Mouse (Mus musculus) embryonic facial prominence, embryonic 11.5 days (tissue): ENCODE results near the gene Olfr1255. TPM values are rescaled to one million over a fixed set of nuclear protein-coding genes. Genes with fewer than 3 reads are reported as not detected.

Experiments used
- ATAC-seq: fragments of 200-750 bp; cut with Nextera tagmentation; replicated peaks from 2 replicates; pipeline ENCODE4 v1.8.0; 2017; ENCODE audit warnings: low read depth; ENCODE audit not compliant: insufficient number of reproducible peaks, low FRiP score, low TSS enrichment
- DNase-seq: peaks from one replicate; pipeline ENCODE4 v3.0.0-alpha.2; 2015; ENCODE audit warnings: low spot score
- H3K27ac ChIP-seq: fragments of 300-500 bp; sonication (generic); replicated peaks from 2 replicates; pipeline ENCODE4 v1.5.1; 2014; ENCODE audit warnings: mild to moderate bottlenecking, low read depth, low read length, control low read depth
- H3K27me3 ChIP-seq: fragments of 300-500 bp; sonication (generic); 2 replicates; pipeline ENCODE4 v1.6.1; 2014; ENCODE audit warnings: mild to moderate bottlenecking, low read length, moderate library complexity, mixed read lengths; ENCODE audit not compliant: control insufficient read depth, insufficient read depth
- H3K36me3 ChIP-seq: fragments of 300-500 bp; sonication (generic); replicated peaks from 2 replicates; pipeline ENCODE4 v1.6.1; 2014; ENCODE audit warnings: low read depth, mild to moderate bottlenecking, low read length, moderate library complexity, mixed read lengths; ENCODE audit not compliant: control insufficient read depth, insufficient read depth
- H3K4me1 ChIP-seq: fragments of 300-500 bp; sonication (generic); 2 replicates; pipeline ENCODE4 v1.6.1; 2014; ENCODE audit warnings: low read length, mixed read lengths; ENCODE audit not compliant: control insufficient read depth, insufficient read depth
- H3K4me2 ChIP-seq: fragments of 300-500 bp; sonication (generic); 2 replicates; pipeline ENCODE4 v1.6.1; 2014; ENCODE audit warnings: low read depth, mild to moderate bottlenecking, control low read depth, low read length, moderate library complexity
- H3K4me3 ChIP-seq: fragments of 300-500 bp; sonication (generic); 2 replicates; pipeline ENCODE4 v1.5.1; 2014; ENCODE audit warnings: low read depth, low read length, control low read depth
- H3K9ac ChIP-seq: fragments of 300-500 bp; sonication (generic); replicated peaks from 2 replicates; pipeline ENCODE4 v1.6.1; 2014; ENCODE audit warnings: mild to moderate bottlenecking, control low read depth, low read length
- H3K9me3 ChIP-seq: fragments of 300-500 bp; sonication (generic); replicated peaks from 2 replicates; pipeline ENCODE4 v1.6.1; 2016; ENCODE audit warnings: mild to moderate bottlenecking, low read length, inconsistent platforms, mixed read lengths; ENCODE audit not compliant: control insufficient read depth
- WGBS: fragments of 180-500 bp; shearing (Covaris S2); extraction: QIAGEN DNeasy Blood & Tissue Kit; methylation state at CpG from one replicate; pipeline ENCODE4 v1.1.7; 2014; 5-methylcytosine and 5-hydroxymethylcytosine counted together
- polyA plus RNA-seq: library from polyadenylated mRNA; unstranded; fragments of >200 nt; fragmentation: Nextera tagmentation; extraction: Ambion mirVana; gene quantifications from 2 replicates; pipeline ENCODE4 v1.2.1, GENCODE M21; 2014

Gene Olfr1255
- not detected in 2 replicates for polyA plus RNA-seq

DNA sequence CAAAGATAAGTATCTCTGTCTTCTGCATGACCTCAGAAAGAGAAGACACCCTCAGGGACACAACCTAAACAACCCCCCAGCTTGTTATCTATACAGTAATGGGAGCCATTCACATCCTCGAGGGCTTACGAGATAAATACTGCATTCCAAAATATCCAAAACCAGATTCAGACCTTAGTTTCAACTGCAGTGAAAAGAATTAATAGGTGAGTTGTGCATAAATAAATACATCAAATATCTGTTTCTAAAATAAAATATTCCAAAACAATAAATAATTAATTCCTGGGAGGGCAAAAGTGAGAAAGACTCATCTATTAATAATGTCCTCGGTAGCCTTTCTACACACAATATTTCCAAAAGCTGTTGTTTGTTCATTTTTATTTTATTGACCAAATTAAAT, at the start of gene Olfr1255:
Olfr1255 (plus strand) TSS at position 301 of the 400 bp plus-strand sequence.
- DNase-seq: no peak
- no peaks in the 10 kb centered on the region for H3K27me3 ChIP-seq
- H3K4me2 ChIP-seq: no peak within 1 kb of the TSS
- H3K27ac ChIP-seq: no peak within 1 kb of the TSS
- 72% methylated on average over 3 of the region's 3 CpGs for WGBS
- H3K9ac ChIP-seq: no peak within 1 kb of the TSS
- no peaks in the 10 kb centered on the region for H3K4me1 ChIP-seq
- H3K9me3 ChIP-seq: no peaks in the 10 kb centered on the region
- ATAC-seq: no peak
- H3K36me3 ChIP-seq: no peaks in the 10 kb centered on the region
- no peak within 1 kb of the TSS for H3K4me3 ChIP-seq

DNA sequence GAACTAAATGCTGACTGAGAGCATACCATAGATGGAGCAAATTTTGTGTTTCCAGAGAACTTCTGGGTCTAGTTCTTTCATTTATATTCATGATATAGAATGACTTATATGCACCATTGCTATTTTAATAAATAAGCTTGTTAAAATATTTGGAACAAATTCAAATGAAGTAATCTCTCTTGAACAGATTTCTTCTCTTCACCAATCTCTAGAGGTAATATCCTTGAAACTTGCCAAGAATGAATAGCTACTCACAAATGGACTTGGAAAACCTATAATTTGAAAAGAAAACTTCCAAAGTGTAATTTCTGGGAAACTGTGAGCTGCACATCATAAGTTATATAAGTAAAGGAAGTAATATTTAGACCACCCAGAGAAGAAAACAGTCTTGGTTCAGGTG, 18.3 kb upstream of the Olfr1255 start, which contains the start of gene Olfr1254:
Olfr1254 (minus strand) TSS at position 101 of the 400 bp plus-strand sequence.
- no peaks in the 10 kb centered on the region for H3K27me3 ChIP-seq
- H3K4me3 ChIP-seq: no peak within 1 kb of the TSS
- no peaks in the 10 kb centered on the region for H3K4me1 ChIP-seq
- DNase-seq (no peak), ATAC-seq (no peak)
- H3K36me3 ChIP-seq: no peaks in the 10 kb centered on the region
- H3K27ac ChIP-seq: no peak within 1 kb of the TSS
- H3K9ac ChIP-seq: no peak within 1 kb of the TSS
- no peak within 1 kb of the TSS for H3K4me2 ChIP-seq
- H3K9me3 ChIP-seq: no peaks in the 10 kb centered on the region

DNA sequence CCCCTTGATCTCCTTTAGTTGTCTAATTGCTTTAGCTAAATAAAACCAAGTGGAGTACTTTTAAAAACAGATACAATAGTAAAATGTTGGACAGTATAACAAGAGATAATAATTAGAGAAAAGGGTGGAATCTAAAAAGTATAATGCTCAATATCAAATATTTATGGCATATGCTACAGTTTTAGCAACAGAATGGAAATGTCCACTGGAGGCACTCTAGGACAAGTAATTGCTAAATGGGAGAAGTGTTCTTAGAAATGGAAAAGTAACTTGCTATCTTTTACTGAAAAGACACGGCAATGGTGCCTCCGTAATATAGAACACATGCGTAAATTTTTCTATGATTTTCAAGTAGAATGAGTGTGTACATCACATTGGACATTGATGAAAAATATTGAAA, 12.3 kb upstream of the Olfr1255 start:
- Histone ChIP-seq H3K27ac (no peak overlapping the region), H3K36me3 (no peaks in the 10 kb centered on the region), H3K9me3 (no peaks in the 10 kb centered on the region), H3K4me3 (no peak overlapping the region), H3K9ac (no peak overlapping the region), H3K4me2 (no peak overlapping the region), H3K27me3 (no peaks in the 10 kb centered on the region), H3K4me1 (no peaks in the 10 kb centered on the region)
- DNase-seq: no peak
- ATAC-seq: no peak
- WGBS: 90% methylated on average over 3 of the region's 3 CpGs

DNA sequence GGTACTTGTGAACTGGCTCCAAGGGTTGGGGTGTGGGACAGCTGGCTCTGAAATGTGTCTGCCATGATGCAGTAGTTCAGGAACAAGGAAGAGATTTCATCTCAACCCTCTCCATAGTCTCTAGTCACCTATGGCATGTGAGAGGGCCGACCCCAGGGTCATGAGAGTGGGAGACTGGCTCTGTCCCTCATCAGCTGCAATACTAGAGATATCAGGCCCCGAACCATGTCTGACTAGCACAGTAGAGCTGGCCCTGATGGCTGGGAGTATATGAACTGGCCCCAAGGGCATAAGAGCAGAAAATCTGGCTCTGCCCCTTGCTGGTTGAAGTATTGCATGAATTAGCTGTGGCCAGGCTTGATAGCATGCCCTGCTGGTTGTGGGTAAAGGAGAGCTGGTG, 1.1 kb upstream of the Olfr1255 start:
- ATAC-seq: no peak

DNA sequence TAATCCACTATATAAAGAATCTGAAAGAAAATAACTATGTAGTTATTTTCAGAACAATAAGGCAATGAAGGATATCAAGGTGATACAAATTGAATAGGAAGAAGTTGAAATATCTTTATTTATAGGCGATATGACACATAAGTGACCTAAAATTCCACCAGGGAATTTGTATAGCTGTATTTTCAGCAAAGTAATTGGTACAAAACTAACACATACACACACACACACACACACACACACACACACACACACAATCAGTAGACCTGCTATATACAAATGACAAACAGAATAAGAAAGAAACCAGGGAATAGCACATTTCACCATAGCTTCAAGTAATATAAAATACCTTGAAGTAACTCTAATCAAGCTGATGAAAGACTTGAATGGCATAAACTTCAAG, 8.4 kb downstream of the Olfr1255 start:
- no peaks in the 10 kb centered on the region for H3K27me3 ChIP-seq
- H3K36me3 ChIP-seq: no peaks in the 10 kb centered on the region
- H3K4me2 ChIP-seq: no peak overlapping the region
- no peaks in the 10 kb centered on the region for H3K9me3 ChIP-seq
- no peak overlapping the region for H3K9ac ChIP-seq
- WGBS: 74% methylated on average over 1 of the region's 1 CpGs
- no peak for DNase-seq
- no peak overlapping the region for H3K4me3 ChIP-seq
- no peak for ATAC-seq
- H3K27ac ChIP-seq: no peak overlapping the region
- H3K4me1 ChIP-seq: no peaks in the 10 kb centered on the region

More for the DNA sequence above, 1.1 kb upstream of the Olfr1255 start:
- WGBS: 74% methylated on average over 2 of the region's 2 CpGs
- Histone ChIP-seq H3K9me3 (no peaks in the 10 kb centered on the region), H3K4me1 (no peaks in the 10 kb centered on the region), H3K36me3 (no peaks in the 10 kb centered on the region), H3K27ac (no peak overlapping the region), H3K4me2 (no peak overlapping the region), H3K4me3 (no peak overlapping the region), H3K27me3 (no peaks in the 10 kb centered on the region), H3K9ac (no peak overlapping the region)
- DNase-seq: no peak

DNA sequence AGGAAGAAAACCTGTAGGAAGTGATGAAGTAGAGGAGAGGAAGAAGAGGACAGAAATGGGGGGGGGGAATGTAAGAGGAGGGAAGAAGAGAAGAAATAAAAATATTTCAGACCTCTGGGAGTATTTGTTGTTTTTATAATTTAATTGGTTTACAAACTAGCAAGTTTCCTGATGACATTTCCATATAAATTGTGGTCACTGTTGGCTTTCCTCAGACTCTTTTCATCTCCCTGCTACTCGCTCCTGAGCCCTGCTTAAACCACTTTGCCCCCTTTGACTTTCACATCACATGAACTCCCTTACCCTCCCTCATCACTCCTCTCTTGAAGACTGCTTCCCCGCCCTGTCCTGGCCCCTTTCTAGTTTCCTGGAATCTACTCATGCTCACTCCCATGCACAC, 29.6 kb downstream of the Olfr1255 start, which contains the start of gene Olfr1256:
Olfr1256 (minus strand) TSS at position 101 of the 400 bp plus-strand sequence.
- no peak within 1 kb of the TSS for H3K9ac ChIP-seq
- no peak within 1 kb of the TSS for H3K27ac ChIP-seq
- no peaks in the 10 kb centered on the region for H3K36me3 ChIP-seq
- no peak within 1 kb of the TSS for H3K4me3 ChIP-seq
- H3K27me3 ChIP-seq: no peaks in the 10 kb centered on the region
- DNase-seq: no peak
- no peak for ATAC-seq
- no peaks in the 10 kb centered on the region for H3K4me1 ChIP-seq
- 49% methylated on average over 2 of the region's 2 CpGs for WGBS
- no peak within 1 kb of the TSS for H3K4me2 ChIP-seq
- no peaks in the 10 kb centered on the region for H3K9me3 ChIP-seq

DNA sequence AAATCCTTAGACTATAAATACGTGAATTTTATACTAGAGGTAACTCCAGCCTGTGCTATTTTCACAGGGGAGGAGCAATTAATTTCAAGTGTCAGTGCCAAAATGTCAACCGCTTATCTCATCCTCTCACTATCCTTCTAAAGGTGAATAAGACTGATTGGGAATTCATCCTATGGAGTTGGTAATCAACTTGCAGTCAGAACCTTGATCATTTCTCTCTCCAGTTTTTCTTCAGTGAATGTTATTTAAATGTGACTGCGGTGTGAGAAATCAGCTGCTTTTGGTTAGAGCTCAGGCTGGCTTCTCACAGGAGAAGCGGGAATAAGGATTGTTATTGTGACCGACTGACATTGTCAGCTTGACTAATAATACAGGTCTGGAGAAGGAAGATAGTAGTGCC, 36.3 kb downstream of the Olfr1255 start, which contains the start of gene Olfr48:
Olfr48 (minus strand) TSS at position 101 of the 400 bp plus-strand sequence.
- Histone ChIP-seq H3K4me2 (no peak within 1 kb of the TSS), H3K4me3 (no peak within 1 kb of the TSS), H3K27ac (no peak within 1 kb of the TSS), H3K4me1 (no peaks in the 10 kb centered on the region), H3K36me3 (no peaks in the 10 kb centered on the region), H3K9me3 (no peaks in the 10 kb centered on the region), H3K27me3 (no peaks in the 10 kb centered on the region), H3K9ac (no peak within 1 kb of the TSS)
- DNase-seq (no peak), ATAC-seq (no peak)
- 83% methylated on average over 5 of the region's 5 CpGs for WGBS

DNA sequence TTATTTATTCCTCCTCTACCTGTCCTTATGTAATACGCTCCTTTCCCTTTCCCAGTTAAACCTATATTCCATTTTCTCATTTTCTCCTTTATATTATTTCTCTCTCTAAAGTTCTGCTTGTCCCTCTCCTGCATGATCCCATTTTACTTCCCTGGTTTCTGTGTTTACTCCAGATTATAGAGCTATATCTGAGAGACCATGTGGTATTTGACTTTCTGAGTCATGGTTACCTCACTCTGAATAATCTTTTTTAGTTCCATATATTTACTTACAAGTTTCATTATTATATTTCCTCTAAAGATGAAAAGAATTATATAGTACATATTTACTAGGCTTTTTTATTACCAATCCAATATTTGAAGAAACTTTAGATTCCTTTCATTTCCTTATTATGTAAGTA, 37.4 kb downstream of the Olfr1255 start:
- H3K9ac ChIP-seq: no peak overlapping the region
- no peaks in the 10 kb centered on the region for H3K4me1 ChIP-seq
- H3K9me3 ChIP-seq: no peaks in the 10 kb centered on the region
- no peak overlapping the region for H3K27ac ChIP-seq
- DNase-seq (no peak), ATAC-seq (no peak)
- no peaks in the 10 kb centered on the region for H3K36me3 ChIP-seq
- 97% methylated on average over 1 of the region's 1 CpGs for WGBS
- no peaks in the 10 kb centered on the region for H3K27me3 ChIP-seq
- no peak overlapping the region for H3K4me2 ChIP-seq
- H3K4me3 ChIP-seq: no peak overlapping the region
